Mouse (Mus musculus): ENCODE data around the gene Tnfrsf1b. TPM values are rescaled to one million over a fixed set of nuclear protein-coding genes. Genes with fewer than 3 reads are reported as not detected.
A peak's percentile ranks its signal among the peaks of the same experiment; 100 is the strongest.

Tnfrsf1b gene
- polyA plus RNA-seq, 1 experiment from 2014 or later, result 8.3 TPM

DNA sequence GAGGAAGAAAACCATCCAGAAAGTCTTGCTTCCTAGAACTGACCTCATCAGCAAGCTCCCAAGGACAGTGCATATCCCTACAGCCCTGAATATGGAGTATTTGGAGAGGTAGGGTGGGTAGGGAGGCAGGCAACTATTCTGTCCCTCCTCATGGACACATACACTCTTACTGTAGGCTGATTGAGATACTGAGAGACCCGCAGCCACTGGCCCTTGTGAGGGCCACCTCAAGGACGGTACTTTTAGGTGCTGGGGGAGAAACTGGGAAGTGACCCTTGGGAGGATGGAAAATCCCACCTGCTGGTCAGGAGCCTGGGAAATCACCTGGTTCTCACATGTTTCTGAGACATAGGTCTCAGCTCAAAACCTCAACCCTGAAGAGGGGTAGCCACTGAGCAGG, 886 bp upstream of the Tnfrsf1b start:
- Histone ChIP-seq H3K9me3 (replicated peaks; ENCODE audit: control insufficient read depth, low read length) (no peaks in the 10 kb centered on the region), H3K36me3 (ENCODE audit: control insufficient read depth, insufficient read depth, low read length) (no peaks in the 10 kb centered on the region), H3K9ac (ENCODE audit: low read length) (no peak overlapping the region), H3K4me3 (replicated peaks; ENCODE audit: low read length) (no peak overlapping the region), H3K27ac (ENCODE audit: low read length) (no peak overlapping the region), H3K4me1 (ENCODE audit: control insufficient read depth, insufficient read depth, low read length) (0 out of 2 replicates have a peak, but pooled peaks cover 3% of the 10 kb centered on the region), H3K4me2 (ENCODE audit: low read depth, low read length) (no peak overlapping the region), H3K27me3 (ENCODE audit: control insufficient read depth, insufficient read depth, low read length) (peaks cover 18% of the 10 kb centered on the region)
- WGBS, result 72% methylated on average over 2 of the region's 2 CpGs
- no peak for ATAC-seq (ENCODE audit: insufficient read depth, low FRiP score)

DNA sequence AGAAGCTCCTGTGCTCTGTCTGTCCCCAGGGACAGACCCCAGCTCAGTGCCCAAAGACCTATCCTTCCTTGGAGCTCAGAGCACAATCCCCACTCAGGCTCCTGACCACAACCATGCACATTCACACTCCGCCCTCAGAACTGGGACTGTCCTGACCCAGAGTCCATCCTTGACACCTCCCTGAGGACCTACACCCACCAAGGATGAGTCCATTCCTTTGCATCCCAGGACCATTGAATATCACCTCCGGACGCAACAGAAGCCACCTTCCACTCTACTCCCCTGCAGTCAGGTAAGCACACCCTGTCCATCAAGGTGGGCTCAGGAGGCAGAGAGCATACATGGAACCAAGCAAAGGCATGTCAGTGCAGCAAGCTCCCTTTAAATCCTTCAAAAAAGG, 1.1 kb downstream of the Tnfrsf1b start:
- peak overlapping the region; percentile 69 for H3K9ac ChIP-seq (ENCODE audit: low read length)
- H3K36me3 ChIP-seq (ENCODE audit: control insufficient read depth, insufficient read depth, low read length), result no peaks in the 10 kb centered on the region
- H3K9me3 ChIP-seq (replicated peaks; ENCODE audit: control insufficient read depth, low read length), result no peaks in the 10 kb centered on the region
- no peak overlapping the region for H3K27ac ChIP-seq (ENCODE audit: low read length)
- peak overlapping the region; percentile 54 for H3K4me3 ChIP-seq (replicated peaks; ENCODE audit: low read length)
- no peak for ATAC-seq (ENCODE audit: insufficient read depth, low FRiP score)
- H3K4me1 ChIP-seq (ENCODE audit: control insufficient read depth, insufficient read depth, low read length), result 0 out of 2 replicates have a peak, but pooled peaks cover 3% of the 10 kb centered on the region
- H3K4me2 ChIP-seq (ENCODE audit: low read depth, low read length), result peak overlapping the region; percentile 66
- H3K27me3 ChIP-seq (ENCODE audit: control insufficient read depth, insufficient read depth, low read length), result peaks cover 18% of the 10 kb centered on the region
- 76% methylated on average over 3 of the region's 3 CpGs for WGBS

DNA sequence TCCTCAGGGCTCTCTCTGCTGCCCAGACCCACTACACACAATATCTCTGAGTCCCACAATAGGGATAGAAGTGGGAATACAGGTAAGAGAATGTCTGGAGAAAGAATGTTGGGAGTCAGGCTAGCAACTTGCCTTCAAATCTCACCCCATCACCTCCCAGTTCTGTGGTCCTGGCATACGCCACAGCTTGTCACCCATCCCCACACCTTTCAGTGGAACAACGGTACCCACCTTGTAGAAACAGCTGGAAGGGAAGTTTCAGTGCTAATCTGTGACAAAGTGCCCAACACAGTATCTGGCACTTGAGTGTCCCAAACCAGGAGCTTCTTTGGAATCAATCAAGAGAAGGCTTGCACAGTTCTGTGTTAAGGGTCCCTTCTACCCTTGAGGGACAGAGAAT, 2.0 kb downstream of the Tnfrsf1b start:
- ATAC-seq (ENCODE audit: insufficient read depth, low FRiP score), result no peak
- no peak overlapping the region for H3K27ac ChIP-seq (ENCODE audit: low read length)
- no peak overlapping the region for H3K4me3 ChIP-seq (replicated peaks; ENCODE audit: low read length)
- WGBS, result 86% methylated on average over 2 of the region's 2 CpGs
- no peak overlapping the region for H3K4me2 ChIP-seq (ENCODE audit: low read depth, low read length)
- H3K36me3 ChIP-seq (ENCODE audit: control insufficient read depth, insufficient read depth, low read length), result no peaks in the 10 kb centered on the region
- peaks cover 8% of the 10 kb centered on the region for H3K4me1 ChIP-seq (ENCODE audit: control insufficient read depth, insufficient read depth, low read length)
- no peak overlapping the region for H3K9ac ChIP-seq (ENCODE audit: low read length)
- peaks cover 18% of the 10 kb centered on the region for H3K27me3 ChIP-seq (ENCODE audit: control insufficient read depth, insufficient read depth, low read length)
- H3K9me3 ChIP-seq (replicated peaks; ENCODE audit: control insufficient read depth, low read length), result no peaks in the 10 kb centered on the region

DNA sequence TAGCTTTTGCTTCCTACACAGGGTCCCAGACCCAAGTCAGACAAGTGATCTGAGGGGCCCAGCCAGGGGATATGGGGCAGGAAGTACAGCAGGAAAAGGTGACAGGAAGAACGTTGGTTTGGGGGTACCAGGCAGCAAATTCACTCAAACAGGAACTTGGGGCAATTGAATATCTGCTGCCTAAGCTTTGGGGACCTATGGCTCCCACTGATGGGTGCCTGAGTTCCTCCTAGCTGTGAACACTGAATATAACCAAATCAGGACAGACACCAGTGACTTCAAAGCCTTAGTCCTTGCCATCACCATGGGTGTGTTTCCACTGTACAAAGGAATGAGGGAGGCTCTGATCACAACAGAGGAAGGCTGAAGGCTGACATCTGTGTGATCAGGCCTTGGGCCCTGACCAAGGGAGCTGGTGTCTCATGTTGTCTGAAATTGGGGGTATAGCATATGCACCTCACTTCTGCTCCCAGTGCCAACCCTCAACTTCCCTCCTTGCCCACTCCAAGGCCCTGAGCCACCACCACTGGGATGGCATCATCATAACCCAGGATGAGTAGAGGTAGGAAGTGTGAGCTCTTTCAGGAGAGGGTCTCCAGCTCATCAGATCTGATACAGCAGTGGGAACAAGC, 3.8 kb downstream of the Tnfrsf1b start:
- no peak overlapping the region for H3K9ac ChIP-seq (ENCODE audit: low read length)
- 45% methylated on average over 1 of the region's 1 CpGs for WGBS
- no peak overlapping the region for H3K4me2 ChIP-seq (ENCODE audit: low read depth, low read length)
- H3K27me3 ChIP-seq (ENCODE audit: control insufficient read depth, insufficient read depth, low read length), result peaks cover 18% of the 10 kb centered on the region
- peaks cover 12% of the 10 kb centered on the region for H3K4me1 ChIP-seq (ENCODE audit: control insufficient read depth, insufficient read depth, low read length)
- no peak overlapping the region for H3K27ac ChIP-seq (ENCODE audit: low read length)
- no peak for ATAC-seq (ENCODE audit: insufficient read depth, low FRiP score)
- no peaks in the 10 kb centered on the region for H3K9me3 ChIP-seq (replicated peaks; ENCODE audit: control insufficient read depth, low read length)
- no peak overlapping the region for H3K4me3 ChIP-seq (replicated peaks; ENCODE audit: low read length)
- no peaks in the 10 kb centered on the region for H3K36me3 ChIP-seq (ENCODE audit: control insufficient read depth, insufficient read depth, low read length)

DNA sequence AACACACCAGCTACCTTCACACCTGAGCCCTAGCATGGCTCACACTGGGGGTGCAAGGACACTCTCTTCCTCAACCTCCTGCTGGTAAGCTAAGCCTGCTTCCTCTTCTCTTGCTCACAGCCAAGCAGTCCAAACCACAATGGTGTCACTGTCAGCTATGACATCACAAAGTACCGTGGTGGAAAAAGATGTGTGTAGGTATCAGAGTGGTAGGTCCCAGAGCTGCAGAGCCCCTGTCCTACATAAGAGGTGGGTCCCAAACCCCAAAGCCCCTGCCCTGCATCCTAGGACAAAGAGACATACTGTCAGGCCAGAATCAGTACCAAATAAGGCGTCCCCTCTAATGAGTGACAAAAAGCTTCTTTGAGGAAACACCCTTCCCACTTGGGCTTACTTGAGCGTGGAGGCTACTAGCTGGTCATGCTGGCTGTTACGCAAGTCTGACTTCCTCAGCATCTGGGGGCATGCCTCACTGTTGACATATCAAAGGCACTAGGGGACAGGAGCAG, 5.9 kb downstream of the Tnfrsf1b start:
- Histone ChIP-seq H3K36me3 (ENCODE audit: control insufficient read depth, insufficient read depth, low read length) (no peaks in the 10 kb centered on the region), H3K4me1 (ENCODE audit: control insufficient read depth, insufficient read depth, low read length) (peaks cover 11% of the 10 kb centered on the region), H3K4me2 (ENCODE audit: low read depth, low read length) (no peak overlapping the region), H3K4me3 (replicated peaks; ENCODE audit: low read length) (no peak overlapping the region), H3K9me3 (replicated peaks; ENCODE audit: control insufficient read depth, low read length) (no peaks in the 10 kb centered on the region), H3K27ac (ENCODE audit: low read length) (0 out of 2 replicates have a peak overlapping the region, but pooled peaks have one; percentile 11), H3K27me3 (ENCODE audit: control insufficient read depth, insufficient read depth, low read length) (peaks cover 13% of the 10 kb centered on the region), H3K9ac (ENCODE audit: low read length) (no peak overlapping the region)
- WGBS, result 74% methylated on average over 4 of the region's 4 CpGs
- no peak for ATAC-seq (ENCODE audit: insufficient read depth, low FRiP score)

DNA sequence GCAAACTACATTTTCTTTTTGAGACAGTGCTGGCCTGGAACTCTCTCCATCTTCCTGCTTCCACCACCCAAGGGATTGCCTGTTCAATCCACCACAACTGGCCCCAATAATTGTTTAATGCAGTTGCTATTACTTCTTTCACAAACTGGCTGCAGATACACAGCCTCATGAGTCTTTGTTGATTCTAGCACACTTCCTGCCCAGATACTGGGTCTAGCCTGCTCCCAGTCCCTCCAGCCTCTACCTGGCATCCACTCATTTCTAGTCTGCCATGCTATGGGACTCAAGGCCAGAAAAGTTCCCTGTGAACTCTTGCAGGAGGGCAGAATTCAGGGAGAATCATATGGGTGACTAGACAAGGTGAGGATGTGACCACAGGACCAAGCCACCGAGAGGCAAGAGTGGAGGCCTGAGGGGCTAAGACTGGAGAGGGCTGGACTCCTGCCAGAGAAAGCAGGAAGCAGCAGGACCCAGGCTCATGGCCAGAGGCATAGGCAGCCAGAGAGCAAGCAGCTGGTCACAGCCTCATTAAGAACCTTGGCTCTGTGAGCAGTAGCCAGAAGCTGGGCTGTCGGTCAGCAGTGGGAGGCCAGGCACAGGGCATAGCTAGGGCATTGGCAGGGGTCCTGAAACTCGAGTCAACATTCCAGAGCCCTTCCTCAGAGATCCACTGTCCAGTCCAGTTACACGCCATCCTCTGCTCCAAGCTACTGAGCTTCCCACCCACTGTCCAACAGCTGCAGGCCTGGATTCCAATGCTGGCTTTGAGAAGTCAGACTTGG, 7.4 kb downstream of the Tnfrsf1b start:
- H3K4me1 ChIP-seq (ENCODE audit: control insufficient read depth, insufficient read depth, low read length), result peaks cover 9% of the 10 kb centered on the region
- no peak overlapping the region for H3K4me3 ChIP-seq (replicated peaks; ENCODE audit: low read length)
- H3K9me3 ChIP-seq (replicated peaks; ENCODE audit: control insufficient read depth, low read length), result no peaks in the 10 kb centered on the region
- no peaks in the 10 kb centered on the region for H3K27me3 ChIP-seq (ENCODE audit: control insufficient read depth, insufficient read depth, low read length)
- H3K36me3 ChIP-seq (ENCODE audit: control insufficient read depth, insufficient read depth, low read length), result no peaks in the 10 kb centered on the region
- ATAC-seq (ENCODE audit: insufficient read depth, low FRiP score), result peak; percentile 93
- 27% methylated on average over 4 of the region's 4 CpGs for WGBS
- peak overlapping the region; percentile 89 for H3K27ac ChIP-seq (ENCODE audit: low read length)
- no peak overlapping the region for H3K9ac ChIP-seq (ENCODE audit: low read length)
- no peak overlapping the region for H3K4me2 ChIP-seq (ENCODE audit: low read depth, low read length)

GRCm38 (mm10) chr4:145236027-145236426, 10.6 kb downstream of the Tnfrsf1b start:
- Histone ChIP-seq H3K27ac (ENCODE audit: low read length) (no peak overlapping the region), H3K9me3 (replicated peaks; ENCODE audit: control insufficient read depth, low read length) (no peaks in the 10 kb centered on the region), H3K36me3 (ENCODE audit: control insufficient read depth, insufficient read depth, low read length) (no peaks in the 10 kb centered on the region), H3K27me3 (ENCODE audit: control insufficient read depth, insufficient read depth, low read length) (no peaks in the 10 kb centered on the region), H3K4me3 (replicated peaks; ENCODE audit: low read length) (no peak overlapping the region), H3K4me2 (ENCODE audit: low read depth, low read length) (no peak overlapping the region), H3K9ac (ENCODE audit: low read length) (no peak overlapping the region), H3K4me1 (ENCODE audit: control insufficient read depth, insufficient read depth, low read length) (peaks cover 12% of the 10 kb centered on the region)
- ATAC-seq (ENCODE audit: insufficient read depth, low FRiP score), result no peak
- WGBS, result 89% methylated on average over 7 of the region's 7 CpGs

- no peak for ATAC-seq (ENCODE audit: insufficient read depth, low FRiP score)
- peak overlapping the region; percentile 50 for H3K27ac ChIP-seq (ENCODE audit: low read length)
- H3K9me3 ChIP-seq (replicated peaks; ENCODE audit: control insufficient read depth, low read length), result no peaks in the 10 kb centered on the region
- H3K9ac ChIP-seq (ENCODE audit: low read length), result no peak overlapping the region
- H3K27me3 ChIP-seq (ENCODE audit: control insufficient read depth, insufficient read depth, low read length), result no peaks in the 10 kb centered on the region
- no peaks in the 10 kb centered on the region for H3K36me3 ChIP-seq (ENCODE audit: control insufficient read depth, insufficient read depth, low read length)
- no peak overlapping the region for H3K4me3 ChIP-seq (replicated peaks; ENCODE audit: low read length)
- no peak overlapping the region for H3K4me2 ChIP-seq (ENCODE audit: low read depth, low read length)
- 44% methylated on average over 3 of the region's 3 CpGs for WGBS
- 0 out of 2 replicates have a peak, but pooled peaks cover 3% of the 10 kb centered on the region for H3K4me1 ChIP-seq (ENCODE audit: control insufficient read depth, insufficient read depth, low read length)
Measured at GRCm38 (mm10) chr4:145233487-145234228, 13.0 kb downstream of the Tnfrsf1b start.

- no peak for ATAC-seq (ENCODE audit: insufficient read depth, low FRiP score)
- H3K4me1 ChIP-seq (ENCODE audit: control insufficient read depth, insufficient read depth, low read length), result 0 out of 2 replicates have a peak, but pooled peaks cover 3% of the 10 kb centered on the region
- no peak overlapping the region for H3K4me2 ChIP-seq (ENCODE audit: low read depth, low read length)
- H3K9me3 ChIP-seq (replicated peaks; ENCODE audit: control insufficient read depth, low read length), result no peaks in the 10 kb centered on the region
- H3K9ac ChIP-seq (ENCODE audit: low read length), result no peak overlapping the region
- H3K27me3 ChIP-seq (ENCODE audit: control insufficient read depth, insufficient read depth, low read length), result no peaks in the 10 kb centered on the region
- H3K4me3 ChIP-seq (replicated peaks; ENCODE audit: low read length), result no peak overlapping the region
- H3K36me3 ChIP-seq (ENCODE audit: control insufficient read depth, insufficient read depth, low read length), result no peaks in the 10 kb centered on the region
- no peak overlapping the region for H3K27ac ChIP-seq (ENCODE audit: low read length)
- WGBS, result 87% methylated on average over 5 of the region's 5 CpGs
Measured at GRCm38 (mm10) chr4:145231732-145232131, 14.9 kb downstream of the Tnfrsf1b start.
